In genomic region chr19:12794056-12795044, GRCm38 (mm10) we compare ENCODE assay signal across 8 mouse cellular contexts. TPM values are rescaled to one million over a fixed set of nuclear protein-coding genes. Genes with fewer than 3 reads are reported as not detected.
DNase-seq lines count a peak whose midpoint lies in the region; ATAC-seq and TF ChIP-seq lines count a peak whose summit lies in the region.

No protein-coding gene starts in this region.

- H3K27me3 ChIP-seq in embryonic facial prominence, embryonic 15.5 days, result no peaks in the 10 kb centered on the region
- no peaks in the 10 kb centered on the region for H3K27me3 ChIP-seq in heart, embryonic 10.5 days (ENCODE audit: insufficient read depth, poor library complexity, severe bottlenecking)
- H3K27me3 ChIP-seq in kidney, embryonic 15.5 days, result no peaks in the 10 kb centered on the region

- under 1% methylated on average over 39 of the region's 39 CpGs for WGBS in bone marrow, adult 2 months
- under 1% methylated on average over 39 of the region's 39 CpGs for WGBS in embryonic facial prominence, embryonic 15.5 days
- WGBS in heart, embryonic 10.5 days, result under 1% methylated on average over 39 of the region's 39 CpGs
- WGBS in kidney, embryonic 15.5 days, result under 1% methylated on average over 39 of the region's 39 CpGs

- H3K36me3 ChIP-seq in embryonic facial prominence, embryonic 15.5 days, result no peaks in the 10 kb centered on the region
- H3K36me3 ChIP-seq in heart, embryonic 10.5 days, result no peaks in the 10 kb centered on the region
- no peaks in the 10 kb centered on the region for H3K36me3 ChIP-seq in kidney, embryonic 15.5 days

- peak; percentile 63; the same call in 1 of the 2 replicates for TF ChIP-seq POLR2A in bone marrow, adult 2 months (IDR thresholded peaks at IDR 0.05; ENCODE audit: borderline replicate concordance, control insufficient read depth, low read depth, low read length)

- DNase-seq in 416B (ENCODE audit: low read depth) (peak; percentile 85), liver (peak; percentile 94)
- DNase-seq in heart, embryonic 10.5 days (ENCODE audit: low spot score), result peak; percentile 94
- peak; percentile 93 to 97 for DNase-seq in spleen, postnatal 4 days (ENCODE audit: low spot score in 2 of 2)

- H3K4me3 ChIP-seq in bone marrow, adult 2 months (replicated peaks; ENCODE audit: control insufficient read depth, low read depth, low read length), result peak overlapping the region; percentile 82
- peak overlapping the region; percentile 70 for H3K4me3 ChIP-seq in embryonic facial prominence, embryonic 15.5 days (replicated peaks)
- H3K4me3 ChIP-seq in heart, embryonic 10.5 days, result peak overlapping the region; percentile 94
- peak overlapping the region; percentile 96 for H3K4me3 ChIP-seq in kidney, embryonic 15.5 days (replicated peaks)

- no peaks in the 10 kb centered on the region; the same call in 1 of the 2 replicates for H3K4me1 ChIP-seq in bone marrow, adult 2 months (ENCODE audit: control insufficient read depth, insufficient read depth, low read length)
- H3K4me1 ChIP-seq in embryonic facial prominence, embryonic 15.5 days, result 0 out of 2 replicates have a peak, but pooled peaks cover 3% of the 10 kb centered on the region
- 0 out of 2 replicates have a peak, but pooled peaks cover 4% of the 10 kb centered on the region for H3K4me1 ChIP-seq in heart, embryonic 10.5 days
- peaks cover 5% of the 10 kb centered on the region; the same call in 1 of the 2 replicates for H3K4me1 ChIP-seq in kidney, embryonic 15.5 days

- H3K9ac ChIP-seq in embryonic facial prominence, embryonic 15.5 days, result peak overlapping the region; percentile 99
- peak overlapping the region; percentile 99 for H3K9ac ChIP-seq in kidney, embryonic 15.5 days

- H3K27ac ChIP-seq in bone marrow, adult 2 months (ENCODE audit: control insufficient read depth, insufficient read depth, low read depth, low read length, poor library complexity), result peak overlapping the region; percentile 99
- peak overlapping the region; percentile 98 for H3K27ac ChIP-seq in embryonic facial prominence, embryonic 15.5 days (replicated peaks)
- peak overlapping the region; percentile 99 for H3K27ac ChIP-seq in heart, embryonic 10.5 days
- H3K27ac ChIP-seq in kidney, embryonic 15.5 days, result peak overlapping the region; percentile 100

- H3K4me2 ChIP-seq in embryonic facial prominence, embryonic 15.5 days (replicated peaks), result peak overlapping the region; percentile 57
- H3K4me2 ChIP-seq in kidney, embryonic 15.5 days, result peak overlapping the region; percentile 63

- peak; percentile 76 for TF ChIP-seq CTCF in bone marrow, adult 2 months (IDR thresholded peaks at IDR 0.05; ENCODE audit: control insufficient read depth, insufficient read depth, low read length)

- ATAC-seq in embryonic facial prominence, embryonic 15.5 days (ENCODE audit: insufficient number of reproducible peaks, low FRiP score, low TSS enrichment, low read depth), result peak; percentile 55
- peak; percentile 75 for ATAC-seq in kidney, embryonic 15.5 days (replicated peaks; ENCODE audit: low FRiP score)
- peak; percentile 45 for ATAC-seq in monocyte, adult 5-6 weeks (replicated peaks; ENCODE audit: insufficient number of reproducible peaks, low FRiP score, low TSS enrichment, poor library complexity, severe bottlenecking)

- no peaks in the 10 kb centered on the region for H3K9me3 ChIP-seq in embryonic facial prominence, embryonic 15.5 days (replicated peaks)
- H3K9me3 ChIP-seq in heart, embryonic 10.5 days, result no peaks in the 10 kb centered on the region
- no peaks in the 10 kb centered on the region for H3K9me3 ChIP-seq in kidney, embryonic 15.5 days (replicated peaks)

RNA-seq across cellular contexts. Expression of gene Zfp91, which starts 1.6 kb away (rescaled TPM):
- 45.6 and 46.7 TPM in 2 replicates for polyA plus RNA-seq in bone marrow, adult 2 months (2011; ENCODE audit: insufficient read depth, insufficient read length, low replicate concordance, missing spikeins)
- polyA plus RNA-seq in embryonic facial prominence, embryonic 15.5 days (2015; fragmentation: Nextera tagmentation; extraction: Ambion mirVana), result 14.3 and 15.0 TPM in 2 replicates
- polyA plus RNA-seq in heart, embryonic 10.5 days (2016; fragmentation: Nextera tagmentation; extraction: Ambion mirVana), result 11.5 and 13.4 TPM in 2 replicates
- 15.1 and 15.9 TPM in 2 replicates for polyA plus RNA-seq in kidney, embryonic 15.5 days (2015; fragmentation: Nextera tagmentation; extraction: Ambion mirVana)
- 101 to 112 TPM (median 106 TPM) in 3 replicates for total RNA-seq in monocyte, adult 5-6 weeks (2017)

RNA-seq across cellular contexts. Expression of gene Lpxn, which starts 1.6 kb away (rescaled TPM):
- 4.2 and 12.3 TPM in 2 replicates for polyA plus RNA-seq in bone marrow, adult 2 months (2011; ENCODE audit: insufficient read depth, insufficient read length, low replicate concordance, missing spikeins)
- 5.2 and 5.3 TPM in 2 replicates for polyA plus RNA-seq in embryonic facial prominence, embryonic 15.5 days (2015; fragmentation: Nextera tagmentation; extraction: Ambion mirVana)
- polyA plus RNA-seq in heart, embryonic 10.5 days (2016; fragmentation: Nextera tagmentation; extraction: Ambion mirVana), result 0.46 and 0.54 TPM in 2 replicates
- 1.3 and 1.4 TPM in 2 replicates for polyA plus RNA-seq in kidney, embryonic 15.5 days (2015; fragmentation: Nextera tagmentation; extraction: Ambion mirVana)
- 25.8 to 41.6 TPM (median 26.1 TPM) in 3 replicates for total RNA-seq in monocyte, adult 5-6 weeks (2017)

RNA-seq across cellular contexts. Expression of gene Cntf, which starts 28.9 kb away (rescaled TPM):
- polyA plus RNA-seq in bone marrow, adult 2 months (2011; ENCODE audit: insufficient read depth, insufficient read length, low replicate concordance, missing spikeins), result 1.8 and 2.0 TPM in 2 replicates
- polyA plus RNA-seq in embryonic facial prominence, embryonic 15.5 days (2015; fragmentation: Nextera tagmentation; extraction: Ambion mirVana), result 1.3 and 1.4 TPM in 2 replicates
- 0.70 and 1.1 TPM in 2 replicates for polyA plus RNA-seq in heart, embryonic 10.5 days (2016; fragmentation: Nextera tagmentation; extraction: Ambion mirVana)
- 2.4 and 2.5 TPM in 2 replicates for polyA plus RNA-seq in kidney, embryonic 15.5 days (2015; fragmentation: Nextera tagmentation; extraction: Ambion mirVana)
- 2.2 to 4.7 TPM (median 3.5 TPM) in 3 replicates for total RNA-seq in monocyte, adult 5-6 weeks (2017)

RNA-seq across cellular contexts. Expression of gene Gm5244, which starts 52.1 kb away (rescaled TPM):
- 2.2 and 4.3 TPM in 2 replicates for polyA plus RNA-seq in bone marrow, adult 2 months (2011; ENCODE audit: insufficient read depth, insufficient read length, low replicate concordance, missing spikeins)
- polyA plus RNA-seq in embryonic facial prominence, embryonic 15.5 days (2015; fragmentation: Nextera tagmentation; extraction: Ambion mirVana), result not detected in 2 replicates
- not detected in 2 replicates for polyA plus RNA-seq in heart, embryonic 10.5 days (2016; fragmentation: Nextera tagmentation; extraction: Ambion mirVana)
- not detected in 2 replicates for polyA plus RNA-seq in kidney, embryonic 15.5 days (2015; fragmentation: Nextera tagmentation; extraction: Ambion mirVana)
- total RNA-seq in monocyte, adult 5-6 weeks (2017), result 1.4 to 4.1 TPM in 2 of 3 replicates, not detected in the other

Comparison
In these comparisons a context has a peak if more than half of its experiments do, and no peak if none do; other contexts are left out.
1. Peak in every context shown above with its lines: DNase-seq, ATAC-seq, H3K4me3 ChIP-seq and H3K27ac ChIP-seq.